Mouse (Mus musculus): ENCODE data around the gene Col4a2.

Col4a2 gene

DNA sequence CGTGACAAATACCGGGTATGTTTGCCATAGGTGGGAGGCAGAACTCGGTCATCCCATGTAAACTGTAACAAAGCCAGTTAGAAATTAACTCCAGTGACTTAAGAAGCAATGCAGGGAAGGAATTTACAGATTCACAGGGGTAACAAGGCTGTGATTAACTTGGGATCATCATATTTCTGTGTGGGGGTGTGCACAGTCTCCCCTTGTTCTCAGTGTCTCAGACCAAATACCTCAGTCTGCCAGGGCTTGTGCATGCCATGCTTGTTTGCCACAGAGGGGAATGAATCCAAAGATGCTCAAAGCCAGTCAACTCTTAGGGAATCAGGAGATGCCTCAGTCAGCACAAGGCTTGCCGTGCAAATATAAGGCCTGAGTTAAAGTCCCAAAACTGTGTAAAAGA is 89.6 kb downstream of the Col4a2 start:
- Histone ChIP-seq H3K27me3 (ENCODE audit: insufficient read depth, low read length) (peaks cover 16% of the 10 kb centered on the region), H3K4me1 (replicated peaks; ENCODE audit: low read depth, low read length) (peaks cover 10% of the 10 kb centered on the region), H3K9me3 (ENCODE audit: low read length) (no peaks in the 10 kb centered on the region), H3K36me3 (ENCODE audit: insufficient read depth, low read length) (no peaks in the 10 kb centered on the region), H3K4me3 (replicated peaks; ENCODE audit: low read length) (no peak overlapping the region)
- TF ChIP-seq NANOG (IDR thresholded peaks at IDR 0.05; ENCODE audit: borderline replicate concordance, low read length) (no peak), POU5F1 (IDR thresholded peaks at IDR 0.05; ENCODE audit: borderline replicate concordance, low read length) (no peak), CTCF (conservative IDR thresholded peaks at IDR 0.05; ENCODE audit: low read length) (no peak)

DNA sequence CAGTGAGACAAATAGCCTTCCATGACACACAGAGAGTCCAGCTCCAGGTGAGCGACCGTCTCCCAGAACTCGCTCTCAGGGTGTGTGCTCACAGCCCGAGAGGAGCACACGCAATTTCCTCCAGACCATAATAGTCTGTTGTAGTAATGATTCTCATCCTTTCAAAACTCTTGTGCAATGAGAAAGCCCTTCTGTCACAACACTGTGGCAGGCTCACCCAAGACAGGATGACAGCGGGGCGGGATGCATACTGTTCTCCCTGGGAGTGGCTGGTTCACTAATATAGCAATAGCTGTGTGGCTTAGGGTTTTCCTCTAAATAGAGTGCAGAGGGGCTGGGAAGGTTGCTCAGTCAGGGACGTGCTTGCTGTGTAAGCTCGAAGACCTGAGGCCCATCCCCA is 91.2 kb downstream of the Col4a2 start:
- Histone ChIP-seq H3K4me3 (replicated peaks; ENCODE audit: low read length) (no peak overlapping the region), H3K4me1 (replicated peaks; ENCODE audit: low read depth, low read length) (peaks cover 10% of the 10 kb centered on the region), H3K27me3 (ENCODE audit: insufficient read depth, low read length) (peaks cover 7% of the 10 kb centered on the region; the same call in 1 of the 2 replicates), H3K36me3 (ENCODE audit: insufficient read depth, low read length) (no peaks in the 10 kb centered on the region), H3K9me3 (ENCODE audit: low read length) (no peaks in the 10 kb centered on the region)
- TF ChIP-seq CTCF (conservative IDR thresholded peaks at IDR 0.05; ENCODE audit: low read length) (no peak), NANOG (IDR thresholded peaks at IDR 0.05; ENCODE audit: borderline replicate concordance, low read length) (no peak), POU5F1 (IDR thresholded peaks at IDR 0.05; ENCODE audit: borderline replicate concordance, low read length) (no peak)

DNA sequence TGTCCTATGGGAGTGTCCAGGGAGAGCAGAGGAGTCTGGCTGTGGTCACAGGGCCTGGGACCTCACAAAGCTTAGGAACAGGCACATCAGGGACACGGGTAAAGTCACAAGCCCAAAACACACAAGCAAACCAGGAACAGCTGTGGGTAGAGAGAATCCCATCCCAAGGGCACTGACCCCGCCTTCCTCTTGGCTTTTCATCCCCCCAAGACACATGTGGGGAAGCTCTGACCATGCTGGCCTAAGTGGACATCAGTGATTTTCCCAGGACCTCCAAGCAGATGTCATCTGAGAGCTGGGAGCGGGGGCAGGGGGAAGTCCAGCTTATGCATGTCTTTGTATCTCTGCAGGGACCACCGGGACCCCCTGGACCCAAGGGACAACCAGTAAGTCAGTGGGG is 92.0 kb downstream of the Col4a2 start:
- Histone ChIP-seq H3K4me3 (replicated peaks; ENCODE audit: low read length) (no peak overlapping the region), H3K36me3 (ENCODE audit: insufficient read depth, low read length) (no peaks in the 10 kb centered on the region), H3K9me3 (ENCODE audit: low read length) (no peaks in the 10 kb centered on the region), H3K4me1 (replicated peaks; ENCODE audit: low read depth, low read length) (peaks cover 10% of the 10 kb centered on the region), H3K27me3 (ENCODE audit: insufficient read depth, low read length) (peaks cover 7% of the 10 kb centered on the region; the same call in 1 of the 2 replicates)
- TF ChIP-seq POU5F1 (IDR thresholded peaks at IDR 0.05; ENCODE audit: borderline replicate concordance, low read length): no peak
- TF ChIP-seq CTCF (conservative IDR thresholded peaks at IDR 0.05; ENCODE audit: low read length): no peak
- TF ChIP-seq NANOG (IDR thresholded peaks at IDR 0.05; ENCODE audit: borderline replicate concordance, low read length): no peak

DNA sequence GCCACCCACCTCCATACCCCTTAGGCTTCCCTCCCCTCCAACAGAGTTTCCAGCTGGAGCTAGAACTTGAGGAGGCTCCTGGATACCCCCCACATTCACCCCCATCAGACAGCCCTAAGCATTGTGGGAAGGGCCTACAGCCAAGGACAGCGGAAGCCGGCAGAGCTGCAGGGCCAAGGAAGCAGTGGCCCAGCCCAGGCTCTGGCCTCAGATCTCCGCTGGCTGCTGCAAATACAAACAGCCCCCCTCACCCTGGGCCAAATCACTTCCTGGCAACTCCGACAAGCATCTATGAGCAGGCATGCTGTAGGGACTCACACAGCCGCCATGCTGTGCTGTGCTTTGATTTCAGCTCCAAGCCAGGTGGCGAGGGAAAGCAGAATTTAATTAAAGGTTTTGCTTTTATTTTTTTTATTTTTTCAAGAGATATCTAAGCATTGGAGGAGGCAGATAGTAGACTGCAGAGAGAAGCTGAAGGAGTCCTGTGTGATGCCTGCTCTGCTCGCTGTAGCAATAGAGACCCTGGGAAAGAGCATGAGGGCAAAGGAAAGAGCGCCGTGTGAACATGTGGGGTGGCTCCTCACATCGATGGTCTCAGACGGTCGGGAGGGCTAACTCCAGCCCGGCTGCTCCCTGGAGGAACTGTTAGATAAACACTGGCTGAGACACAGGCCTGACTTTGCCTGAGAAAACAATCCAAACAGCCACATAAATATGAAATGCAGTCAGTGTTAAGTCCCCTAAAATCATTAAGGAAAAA is 93.3 kb downstream of the Col4a2 start:
- TF ChIP-seq CTCF (conservative IDR thresholded peaks at IDR 0.05; ENCODE audit: low read length) (no peak), POU5F1 (IDR thresholded peaks at IDR 0.05; ENCODE audit: borderline replicate concordance, low read length) (no peak), NANOG (IDR thresholded peaks at IDR 0.05; ENCODE audit: borderline replicate concordance, low read length) (no peak)
- Histone ChIP-seq H3K27me3 (ENCODE audit: insufficient read depth, low read length) (0 out of 2 replicates have a peak, but pooled peaks cover 3% of the 10 kb centered on the region), H3K36me3 (ENCODE audit: insufficient read depth, low read length) (no peaks in the 10 kb centered on the region), H3K4me1 (replicated peaks; ENCODE audit: low read depth, low read length) (peaks cover 4% of the 10 kb centered on the region), H3K9me3 (ENCODE audit: low read length) (no peaks in the 10 kb centered on the region), H3K4me3 (replicated peaks; ENCODE audit: low read length) (0 out of 2 replicates have a peak overlapping the region, but pooled peaks have one; percentile 7)

DNA sequence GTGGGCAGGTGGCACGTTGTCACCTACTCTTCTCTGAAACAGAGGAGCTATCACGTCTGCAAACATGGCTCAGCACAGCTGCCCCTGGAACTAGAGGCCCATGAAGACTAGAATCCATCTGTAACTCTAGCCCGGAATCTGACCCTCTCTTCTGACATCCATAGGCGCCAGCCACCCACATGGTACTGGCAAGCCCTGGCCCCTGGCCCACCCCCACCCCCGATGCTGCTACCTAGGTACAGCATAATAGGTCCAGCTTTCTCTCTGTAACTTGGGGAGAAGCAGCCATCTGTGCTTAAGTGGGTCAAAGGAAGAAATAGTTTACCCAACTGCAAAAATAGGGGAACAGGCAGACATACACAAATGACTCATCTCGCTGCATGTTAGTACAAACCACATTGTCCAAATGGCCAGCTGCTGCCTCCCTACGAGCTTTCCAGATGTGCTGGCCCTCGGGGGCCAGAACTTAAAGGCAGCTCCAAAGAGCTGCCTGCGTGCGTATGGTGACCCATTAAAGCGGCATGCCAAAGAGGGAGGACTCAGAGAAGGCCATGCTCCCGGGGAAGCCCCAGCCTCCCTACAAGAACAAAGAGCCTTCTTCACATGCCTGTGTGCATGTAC is 99.0 kb downstream of the Col4a2 start:
- Histone ChIP-seq H3K4me1 (replicated peaks; ENCODE audit: low read depth, low read length) (no peaks in the 10 kb centered on the region), H3K27me3 (ENCODE audit: insufficient read depth, low read length) (peaks cover 2% of the 10 kb centered on the region; the same call in 1 of the 2 replicates), H3K9me3 (ENCODE audit: low read length) (no peaks in the 10 kb centered on the region)

DNA sequence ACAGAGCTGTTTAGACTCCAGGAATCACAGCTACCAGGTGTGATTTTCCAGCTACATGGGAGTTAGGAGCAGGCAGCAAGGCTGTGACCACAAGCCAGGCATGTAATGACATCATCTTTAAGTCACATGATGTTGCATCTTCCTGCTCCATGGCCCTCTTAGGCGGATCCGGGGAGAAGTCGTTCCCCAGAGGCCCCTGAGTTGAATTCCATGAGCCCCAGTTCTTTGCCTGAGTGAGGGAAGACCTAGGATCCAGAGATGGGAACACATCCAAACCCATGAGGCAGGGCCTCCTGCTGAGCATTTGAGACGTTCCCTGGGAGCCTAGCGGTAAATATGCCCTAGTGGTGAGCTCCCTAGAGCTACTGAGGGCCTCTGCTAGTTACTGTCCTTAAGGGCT is 99.8 kb downstream of the Col4a2 start:
- peaks cover 2% of the 10 kb centered on the region; the same call in 1 of the 2 replicates for H3K27me3 ChIP-seq (ENCODE audit: insufficient read depth, low read length)
- H3K36me3 ChIP-seq (ENCODE audit: insufficient read depth, low read length): no peaks in the 10 kb centered on the region
- no peak overlapping the region for H3K4me3 ChIP-seq (replicated peaks; ENCODE audit: low read length)
- no peaks in the 10 kb centered on the region for H3K9me3 ChIP-seq (ENCODE audit: low read length)
- H3K4me1 ChIP-seq (replicated peaks; ENCODE audit: low read depth, low read length): no peaks in the 10 kb centered on the region
- TF ChIP-seq NANOG (IDR thresholded peaks at IDR 0.05; ENCODE audit: borderline replicate concordance, low read length) (no peak), POU5F1 (IDR thresholded peaks at IDR 0.05; ENCODE audit: borderline replicate concordance, low read length) (no peak), CTCF (conservative IDR thresholded peaks at IDR 0.05; ENCODE audit: low read length) (no peak)

More for the DNA sequence above, 99.0 kb downstream of the Col4a2 start:
- TF ChIP-seq NANOG (IDR thresholded peaks at IDR 0.05; ENCODE audit: borderline replicate concordance, low read length): no peak
- no peak for TF ChIP-seq POU5F1 (IDR thresholded peaks at IDR 0.05; ENCODE audit: borderline replicate concordance, low read length)
- no peak for TF ChIP-seq CTCF (conservative IDR thresholded peaks at IDR 0.05; ENCODE audit: low read length)
- Histone ChIP-seq H3K4me3 (replicated peaks; ENCODE audit: low read length) (no peak overlapping the region), H3K36me3 (ENCODE audit: insufficient read depth, low read length) (no peaks in the 10 kb centered on the region)

DNA sequence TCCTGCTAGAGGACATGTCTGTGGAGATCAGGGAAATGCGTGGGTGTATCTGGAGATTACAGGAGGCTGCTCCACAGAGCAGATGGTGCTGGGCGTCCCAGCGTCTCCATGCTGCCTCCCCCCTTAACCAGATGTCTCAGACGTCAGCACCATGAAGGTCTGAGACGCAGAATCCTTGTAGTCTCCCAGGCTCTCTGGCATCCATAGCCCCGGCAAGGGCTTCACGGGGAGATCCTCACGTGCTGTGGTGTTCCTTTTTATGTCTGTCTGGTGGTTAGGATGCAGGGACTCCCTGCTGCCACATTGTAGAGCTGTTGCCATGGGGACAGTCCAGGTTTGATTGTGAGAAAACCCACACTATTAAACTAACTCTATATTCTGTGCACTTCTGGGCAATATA is 101.7 kb downstream of the Col4a2 start:
- H3K4me1 ChIP-seq (replicated peaks; ENCODE audit: low read depth, low read length): no peaks in the 10 kb centered on the region
- TF ChIP-seq NANOG (IDR thresholded peaks at IDR 0.05; ENCODE audit: borderline replicate concordance, low read length): no peak
- no peaks in the 10 kb centered on the region for H3K9me3 ChIP-seq (ENCODE audit: low read length)
- peaks cover 11% of the 10 kb centered on the region for H3K27me3 ChIP-seq (ENCODE audit: insufficient read depth, low read length)
- H3K4me3 ChIP-seq (replicated peaks; ENCODE audit: low read length): no peak overlapping the region
- no peaks in the 10 kb centered on the region for H3K36me3 ChIP-seq (ENCODE audit: insufficient read depth, low read length)

DNA sequence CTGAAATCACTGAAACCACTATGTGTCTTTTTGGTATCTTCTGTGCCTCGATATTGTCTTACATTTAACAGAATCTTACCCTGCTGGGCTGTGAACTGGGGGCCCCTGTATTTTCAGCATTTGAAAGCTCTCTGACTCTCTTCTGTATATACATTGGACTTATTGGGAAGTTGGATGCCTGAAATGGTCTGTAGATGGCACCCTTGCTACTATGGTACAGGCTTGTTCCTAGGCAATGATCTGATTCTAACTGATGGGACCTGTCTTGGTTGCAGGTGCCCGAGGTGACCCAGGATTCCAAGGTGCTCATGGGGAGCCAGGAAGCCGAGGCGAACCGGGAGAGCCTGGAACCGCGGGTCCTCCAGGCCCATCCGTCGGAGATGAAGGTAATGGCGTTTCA is 102.5 kb downstream of the Col4a2 start:
- no peaks in the 10 kb centered on the region for H3K36me3 ChIP-seq (ENCODE audit: insufficient read depth, low read length)
- H3K9me3 ChIP-seq (ENCODE audit: low read length): no peaks in the 10 kb centered on the region
- TF ChIP-seq NANOG (IDR thresholded peaks at IDR 0.05; ENCODE audit: borderline replicate concordance, low read length) (no peak), CTCF (conservative IDR thresholded peaks at IDR 0.05; ENCODE audit: low read length) (no peak; the same call in 1 of the 2 replicates), POU5F1 (IDR thresholded peaks at IDR 0.05; ENCODE audit: borderline replicate concordance, low read length) (no peak)

More for the DNA sequence above, 102.5 kb downstream of the Col4a2 start:
- no peak overlapping the region for H3K4me3 ChIP-seq (replicated peaks; ENCODE audit: low read length)
- H3K27me3 ChIP-seq (ENCODE audit: insufficient read depth, low read length): peaks cover 14% of the 10 kb centered on the region
- no peaks in the 10 kb centered on the region for H3K4me1 ChIP-seq (replicated peaks; ENCODE audit: low read depth, low read length)
